Mouse (Mus musculus): ENCODE results near the gene 4930407I10Rik. TPM values are rescaled to one million over a fixed set of nuclear protein-coding genes. Genes with fewer than 3 reads are reported as not detected.

Gene 4930407I10Rik
- total RNA-seq, 2 experiments from 2014 or later = not detected

- intact Hi-C loops (cut with DNase I) = no loop called here
- DNase-seq = peak; percentile 91
Observed at GRCm38 (mm10) chr15:82047080-82047883, 11.7 kb upstream of the 4930407I10Rik start, which contains the start of gene Snu13. Gene Snu13 (minus strand): TSS chr15:82047598.

- intact Hi-C loops (cut with DNase I) = no loop called here
Observed at GRCm38 (mm10) chr15:82052544-82052943, 6.4 kb upstream of the 4930407I10Rik start.

GRCm38 (mm10) chr15:82063909-82064308 lies 5.0 kb downstream of the 4930407I10Rik start:
- no peak for DNase-seq
- intact Hi-C loops (cut with DNase I) = loop anchor here (2.0 to 10.0 kb wide), 2 partner anchors 61 to 173 kb away; partner anchors contain the start of gene Ccdc134

More at GRCm38 (mm10) chr15:82052544-82052943, 6.4 kb upstream of the 4930407I10Rik start:
- DNase-seq = no peak

GRCm38 (mm10) chr15:82065511-82065910 lies 6.6 kb downstream of the 4930407I10Rik start:
- intact Hi-C loops (cut with DNase I) = loop anchor here (2.0 to 10.0 kb wide), 2 partner anchors 59 to 171 kb away; partner anchors contain the start of gene Ccdc134
- DNase-seq = peak; percentile 75

- no peak for DNase-seq
- intact Hi-C loops (cut with DNase I) = loop anchor here (10.0 kb wide), 1 partner anchor 55 kb away; the partner anchor contains the start of gene Ccdc134
Observed at GRCm38 (mm10) chr15:82069898-82070297, 10.9 kb downstream of the 4930407I10Rik start, which contains the start of gene Mei1. Gene Mei1 (plus strand): TSS chr15:82069996.

- intact Hi-C loops (cut with DNase I) = no loop called here
- DNase-seq = no peak
Observed at GRCm38 (mm10) chr15:82071816-82072469, 13.0 kb downstream of the 4930407I10Rik start.

- DNase-seq = no peak
- intact Hi-C loops (cut with DNase I) = no loop called here
Observed at GRCm38 (mm10) chr15:82073490-82073889, 14.5 kb downstream of the 4930407I10Rik start.

GRCm38 (mm10) chr15:82079883-82080282 lies 20.9 kb downstream of the 4930407I10Rik start:
- no peak for DNase-seq
- intact Hi-C loops (cut with DNase I) = no loop called here

- peak; percentile 70 for DNase-seq
Observed at GRCm38 (mm10) chr15:82081161-82081560, 22.2 kb downstream of the 4930407I10Rik start.

GRCm38 (mm10) chr15:82085606-82086005 lies 26.7 kb downstream of the 4930407I10Rik start:
- intact Hi-C loops (cut with DNase I) = no loop called here
- no peak for DNase-seq

More at GRCm38 (mm10) chr15:82081161-82081560, 22.2 kb downstream of the 4930407I10Rik start:
- intact Hi-C loops (cut with DNase I) = no loop called here

- intact Hi-C loops (cut with DNase I) = no loop called here
- DNase-seq = no peak
Observed at GRCm38 (mm10) chr15:82086131-82086530, 27.2 kb downstream of the 4930407I10Rik start.

- no peak for DNase-seq
Observed at GRCm38 (mm10) chr15:82087266-82087665, 28.3 kb downstream of the 4930407I10Rik start.

GRCm38 (mm10) chr15:82091061-82091460 lies 32.1 kb downstream of the 4930407I10Rik start:
- intact Hi-C loops (cut with DNase I) = no loop called here
- DNase-seq = no peak

More at GRCm38 (mm10) chr15:82087266-82087665, 28.3 kb downstream of the 4930407I10Rik start:
- intact Hi-C loops (cut with DNase I) = no loop called here

- intact Hi-C loops (cut with DNase I) = no loop called here
- DNase-seq = peak; percentile 72
Observed at GRCm38 (mm10) chr15:82106953-82107555, 48.1 kb downstream of the 4930407I10Rik start.

Other genes with a start within 250 kb of the 4930407I10Rik start
- 10 to 100 TPM; 20.3 to 22.6 TPM for gene Tob2, start 200.4 kb upstream of the 4930407I10Rik start, total RNA-seq (2021)
- gene Phf5a, start 187.2 kb upstream of the 4930407I10Rik start, total RNA-seq (2021) = 10 to 100 TPM; 51.8 to 59.7 TPM
- 100 to 1,000 TPM; 273 to 304 TPM for gene Aco2, start 186.8 kb upstream of the 4930407I10Rik start, total RNA-seq (2021)
- gene Polr3h, start 132.9 kb upstream of the 4930407I10Rik start, total RNA-seq (2021) = 10 to 100 TPM; 45.7 to 48.1 TPM
- 100 to 1,000 TPM; 191 to 201 TPM for gene Csdc2, start 122.4 kb upstream of the 4930407I10Rik start, total RNA-seq (2021)
- gene Pmm1, start 98.2 kb upstream of the 4930407I10Rik start, total RNA-seq (2021) = 100 to 1,000 TPM; 138 to 140 TPM
- not detected for gene 1700029P11Rik, start 78.6 kb upstream of the 4930407I10Rik start, total RNA-seq (2021)
- 10 to 100 TPM; 28.3 to 28.7 TPM for gene Xrcc6, start 71.3 kb upstream of the 4930407I10Rik start, total RNA-seq (2021)
- 10 to 100 TPM; 64.8 to 72.7 TPM for gene Desi1, start 25.3 kb upstream of the 4930407I10Rik start, total RNA-seq (2021)
- gene Snu13, start 11.6 kb upstream of the 4930407I10Rik start, total RNA-seq (2021) = 100 to 1,000 TPM; 123 to 130 TPM
- gene Mei1, start 10.8 kb downstream of the 4930407I10Rik start, total RNA-seq (2021) = under 1 TPM in 1 of 2 experiments, not detected in 1; 0.10 TPM
- gene Ccdc134, start 68.8 kb downstream of the 4930407I10Rik start, total RNA-seq (2021) = 10 to 100 TPM; 11.3 to 12.4 TPM
- 100 to 1,000 TPM; 233 to 234 TPM for gene Srebf2, start 88.0 kb downstream of the 4930407I10Rik start, total RNA-seq (2021)
- 1 to 10 TPM; 1.5 to 2.0 TPM for gene Shisa8, start 153.7 kb downstream of the 4930407I10Rik start, total RNA-seq (2021)
- gene Tnfrsf13c, start 165.2 kb downstream of the 4930407I10Rik start, total RNA-seq (2021) = 1 to 10 TPM in 1 of 2 experiments, under 1 TPM in 1; 0.46 to 1.1 TPM
- gene Cenpm, start 185.6 kb downstream of the 4930407I10Rik start, total RNA-seq (2021) = 1 to 10 TPM; 6.5 to 6.9 TPM
- gene 1500009C09Rik, start 193.2 kb downstream of the 4930407I10Rik start, total RNA-seq (2021) = 10 to 100 TPM; 70.9 to 77.4 TPM
- 100 to 1,000 TPM; 666 to 687 TPM for gene Sept3, start 215.7 kb downstream of the 4930407I10Rik start, total RNA-seq (2021)
- under 1 TPM in 1 of 2 experiments, not detected in 1; 0.24 TPM for gene Wbp2nl, start 239.8 kb downstream of the 4930407I10Rik start, total RNA-seq (2021)